Mouse (Mus musculus) c-Kit-positive CD71-positive TER-119-negative erythroid progenitor cells, embryonic 14.5 days (primary cell): ENCODE measurements around the gene Arhgef2.

Source experiments
- DNase-seq: peaks from one replicate; pipeline ENCODE4 v3.0.0-alpha.2; 2013; ENCODE audit warnings: low read depth

The Arhgef2 gene

DNA sequence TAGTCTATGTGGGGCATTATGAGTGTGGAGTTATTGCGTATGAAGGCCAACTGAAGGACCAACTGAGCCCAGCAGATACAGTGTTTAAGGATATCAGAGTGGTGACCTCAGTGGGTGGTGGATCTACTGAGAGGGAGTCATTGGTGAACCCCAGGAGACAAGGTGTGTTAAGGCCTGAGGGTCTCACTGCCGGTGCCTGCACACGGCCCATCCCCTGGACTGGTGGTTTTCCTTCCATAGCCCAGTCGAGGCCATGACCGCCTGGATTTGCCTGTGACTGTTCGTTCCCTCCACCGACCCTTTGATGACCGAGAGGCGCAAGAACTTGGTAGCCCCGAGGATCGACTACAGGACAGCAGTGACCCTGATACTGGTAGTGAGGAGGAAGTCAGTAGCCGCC is 40.2 kb downstream of the Arhgef2 start:
- no peak for DNase-seq

DNA sequence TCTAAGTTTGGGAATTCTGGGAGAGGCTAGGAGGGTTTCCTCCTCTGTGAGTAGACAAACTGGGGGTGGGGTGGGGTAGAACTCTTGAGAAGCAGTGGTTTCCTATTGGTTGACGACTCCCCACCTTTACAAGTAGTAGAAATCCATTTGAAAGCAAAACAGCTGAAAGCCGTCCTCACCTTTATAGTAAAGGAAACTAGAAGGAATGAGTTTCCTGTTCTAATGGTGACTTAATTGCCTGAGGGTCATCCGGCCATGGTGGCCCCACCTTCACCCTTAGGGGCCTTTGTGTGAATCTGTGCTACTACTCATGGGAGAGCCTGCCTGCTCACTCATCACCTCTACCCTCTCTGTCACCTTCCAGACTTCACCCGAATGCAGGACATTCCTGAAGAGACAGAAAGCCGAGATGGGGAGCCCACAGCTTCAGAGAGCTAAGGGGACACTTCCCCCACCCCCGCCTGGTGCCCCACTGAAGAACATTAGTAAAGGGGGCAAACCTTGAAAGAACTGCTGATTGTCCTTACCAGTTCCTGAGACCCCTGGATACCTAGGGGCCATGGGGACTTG is 40.7 kb downstream of the Arhgef2 start:
- no peak for DNase-seq

DNA sequence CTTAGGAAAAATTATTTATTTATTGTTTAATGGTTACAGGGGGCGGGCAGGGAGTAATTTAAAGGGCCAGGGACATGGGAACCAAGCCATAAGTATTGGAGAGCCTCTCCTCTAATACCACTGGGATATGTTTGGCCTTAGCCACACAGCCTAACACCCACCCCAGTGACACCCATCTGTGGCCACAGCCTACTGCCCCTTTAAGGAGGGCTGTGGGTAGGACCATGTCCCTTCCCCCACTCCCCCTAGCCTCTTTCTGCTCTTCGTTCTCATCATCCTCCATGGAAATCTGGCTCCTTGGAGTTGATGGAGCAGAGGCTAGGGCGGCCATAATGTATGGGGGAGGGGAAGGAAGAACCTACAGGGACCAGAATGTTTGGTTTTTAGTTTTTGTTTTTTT is 41.3 kb downstream of the Arhgef2 start:
- no peak for DNase-seq

DNA sequence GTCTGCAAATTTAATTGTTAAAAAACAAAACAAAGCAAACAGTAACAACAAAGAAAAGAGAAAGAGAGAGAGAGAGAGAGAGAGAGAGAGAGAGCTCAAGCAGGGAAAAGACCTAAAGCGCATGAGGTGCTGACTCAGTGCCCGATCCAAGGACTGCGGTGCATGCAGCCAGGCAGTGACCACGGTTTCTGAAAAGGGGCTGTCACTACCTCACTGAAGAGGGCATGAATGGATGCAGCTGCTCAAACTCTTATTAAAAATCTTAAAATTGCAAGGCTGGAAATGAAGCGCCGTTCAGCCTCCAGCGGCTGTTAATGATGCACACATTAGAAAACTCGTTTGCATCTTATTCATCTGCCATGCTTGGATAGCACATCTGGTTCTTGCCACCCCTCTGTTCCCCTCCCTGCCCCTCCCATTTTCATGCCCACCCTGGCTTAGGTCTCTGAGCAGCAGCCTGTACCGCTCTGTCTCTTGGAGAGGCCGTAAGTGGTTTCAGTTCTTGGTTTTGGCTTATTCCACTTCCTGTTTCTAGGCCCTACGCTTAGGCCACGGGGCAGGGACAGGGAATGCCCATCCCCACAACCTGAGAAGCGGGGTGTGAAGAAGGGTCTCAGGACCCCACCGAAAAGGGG is 42.1 kb downstream of the Arhgef2 start:
- no peak for DNase-seq

DNA sequence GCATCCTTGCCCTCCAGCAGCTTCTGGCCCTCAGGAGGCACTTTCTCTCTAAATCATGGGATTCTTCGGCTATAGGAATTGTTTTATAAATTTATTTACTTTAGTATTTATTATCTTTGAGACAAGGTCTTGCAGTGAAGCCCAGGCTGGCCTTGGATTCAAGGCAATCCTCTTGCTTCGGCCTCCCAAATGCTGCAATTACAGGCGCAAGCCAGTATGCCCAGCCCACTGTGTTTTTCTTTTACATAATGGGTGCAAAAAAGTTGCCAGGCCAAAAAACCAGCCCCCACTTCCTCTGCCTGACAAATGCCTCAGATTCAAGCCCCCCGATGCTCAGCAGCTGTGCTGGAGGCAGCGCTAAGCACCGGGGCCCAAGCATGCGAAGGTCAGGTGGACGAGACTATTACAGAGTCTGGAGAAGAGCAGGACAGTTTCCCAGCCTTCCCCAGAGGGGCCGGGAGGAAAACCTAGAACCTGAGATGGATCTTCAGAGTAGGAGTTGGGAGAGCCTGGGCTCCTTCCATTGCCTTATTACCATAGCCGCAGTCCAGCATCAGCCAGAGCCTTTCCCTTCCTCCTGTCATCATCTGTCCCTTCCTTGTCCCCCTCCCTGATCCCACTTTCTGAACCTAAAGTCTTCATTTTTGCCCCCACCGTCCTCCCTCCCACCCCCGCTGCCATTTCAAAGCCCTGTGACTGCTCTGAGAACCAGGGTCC is 42.8 kb downstream of the Arhgef2 start:
- no peak for DNase-seq

DNA sequence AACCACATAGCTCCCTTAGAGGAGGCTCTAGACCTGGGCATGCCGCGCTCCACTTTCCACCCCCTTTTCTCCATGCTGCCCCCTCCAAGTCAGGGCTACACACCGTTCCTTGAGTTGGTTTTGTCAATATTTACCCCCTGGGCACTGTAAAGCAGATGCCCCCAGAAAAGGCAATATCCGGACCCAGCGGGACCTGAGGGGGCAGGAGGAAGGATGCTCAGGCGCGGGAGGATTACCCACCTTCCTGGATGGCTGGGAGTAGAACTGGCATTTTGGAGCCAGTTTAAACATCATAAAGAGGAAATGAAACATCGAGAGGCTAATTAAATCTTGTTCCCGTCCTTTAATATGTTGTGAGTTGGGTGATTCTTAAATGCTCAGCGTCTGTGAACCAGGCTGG is 43.4 kb downstream of the Arhgef2 start:
- no peak for DNase-seq

DNA sequence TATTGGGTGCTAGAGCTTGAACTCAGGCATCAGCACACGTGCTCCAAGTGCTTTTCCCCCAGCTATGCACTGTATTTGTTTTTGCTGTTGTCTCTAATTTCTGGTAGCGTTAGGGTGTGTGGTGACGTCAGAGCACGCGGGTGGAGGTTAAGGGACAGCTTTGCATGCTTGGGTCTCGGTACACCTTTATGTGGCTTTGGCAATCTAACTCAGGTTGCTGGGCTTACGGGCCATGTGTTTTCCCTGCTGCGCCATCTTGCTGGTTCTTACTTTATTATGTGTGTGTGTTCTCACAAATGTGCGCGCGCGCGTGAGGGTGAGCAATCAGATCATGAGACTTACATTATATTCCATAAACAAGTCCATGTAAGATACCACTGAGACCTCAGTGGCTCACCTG is 44.2 kb downstream of the Arhgef2 start:
- no peak for DNase-seq

DNA sequence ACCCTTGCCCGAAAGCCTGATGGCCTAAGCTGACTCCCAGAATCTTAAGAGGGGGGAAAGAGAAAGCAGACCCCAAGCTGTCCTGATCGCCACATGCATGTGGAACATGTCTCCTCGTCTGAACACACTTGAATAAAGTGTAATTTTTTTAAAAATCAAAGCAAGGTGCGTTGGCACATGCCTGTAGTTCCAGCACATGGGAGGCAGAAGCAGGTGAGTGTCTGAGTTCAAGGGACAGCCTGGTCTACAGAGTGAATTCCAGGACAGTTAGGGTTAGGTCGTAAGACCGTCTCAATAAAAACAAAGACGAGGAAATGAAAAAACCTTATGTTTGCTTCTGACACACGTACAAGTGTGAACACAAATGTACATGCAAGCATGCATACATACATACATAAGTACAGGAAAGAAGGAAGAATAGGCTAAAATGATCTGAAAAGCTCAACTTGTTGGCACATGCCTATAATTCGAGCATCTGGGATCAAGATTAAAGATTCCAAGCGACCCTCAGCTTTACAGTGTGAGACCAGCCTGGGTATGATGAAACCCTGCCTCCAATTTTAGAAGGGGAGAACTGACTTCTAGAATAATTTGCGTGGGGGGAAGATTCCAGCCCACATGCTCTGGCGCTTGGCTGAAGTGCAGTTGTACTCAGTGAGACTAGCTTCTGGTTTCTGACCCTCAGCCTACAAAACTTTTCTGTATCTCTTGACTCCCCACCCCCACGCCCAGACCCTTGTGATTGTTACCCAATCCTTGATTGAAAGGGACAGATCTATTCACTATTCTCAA is 45.1 kb downstream of the Arhgef2 start:
- no peak for DNase-seq

DNA sequence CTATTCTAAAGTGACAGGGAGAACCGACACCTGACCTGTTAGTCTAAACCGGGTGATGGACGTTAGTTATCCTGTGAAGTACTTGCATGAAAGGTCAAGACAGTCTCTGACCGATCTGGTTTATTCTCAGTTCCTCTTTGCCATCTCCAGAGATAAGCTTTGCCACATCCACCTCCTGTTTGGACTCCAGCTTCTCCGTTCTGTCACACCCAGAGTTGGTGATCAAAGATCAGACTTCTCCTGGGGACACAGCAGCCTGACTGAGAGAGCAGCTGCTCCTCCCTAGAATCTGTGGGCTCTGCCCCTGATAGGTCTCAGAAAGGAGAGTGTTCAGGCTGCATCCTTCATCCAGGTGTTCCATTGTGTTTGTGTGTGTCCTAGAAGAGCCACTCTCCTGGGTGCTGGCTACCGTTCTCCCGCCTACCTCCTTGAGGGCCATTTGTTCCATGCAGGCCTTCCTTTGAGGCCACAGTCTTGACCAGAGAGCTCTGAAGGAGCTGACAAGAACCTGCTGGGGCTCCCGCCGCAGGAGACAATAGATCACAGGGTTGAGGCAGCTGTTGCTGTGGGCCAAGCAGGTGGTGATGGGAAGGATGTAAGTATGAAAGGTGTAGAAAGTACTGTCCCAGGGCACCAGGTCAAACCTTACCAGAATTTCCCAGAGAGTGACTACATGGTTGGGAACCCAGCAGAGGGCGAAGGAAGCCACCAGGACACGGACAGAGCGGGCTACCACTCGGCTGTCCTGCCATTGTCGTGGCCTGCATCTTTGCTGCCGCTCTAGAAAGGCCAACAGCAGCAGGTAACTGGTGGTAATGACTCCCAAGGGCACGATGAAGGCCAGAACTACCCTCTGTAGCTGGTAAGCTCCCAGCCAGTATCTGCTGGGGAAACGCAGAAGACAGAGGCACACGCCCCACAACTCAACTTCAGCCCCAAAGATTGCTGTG is 46.2 kb downstream of the Arhgef2 start:
- DNase-seq = no peak

DNA sequence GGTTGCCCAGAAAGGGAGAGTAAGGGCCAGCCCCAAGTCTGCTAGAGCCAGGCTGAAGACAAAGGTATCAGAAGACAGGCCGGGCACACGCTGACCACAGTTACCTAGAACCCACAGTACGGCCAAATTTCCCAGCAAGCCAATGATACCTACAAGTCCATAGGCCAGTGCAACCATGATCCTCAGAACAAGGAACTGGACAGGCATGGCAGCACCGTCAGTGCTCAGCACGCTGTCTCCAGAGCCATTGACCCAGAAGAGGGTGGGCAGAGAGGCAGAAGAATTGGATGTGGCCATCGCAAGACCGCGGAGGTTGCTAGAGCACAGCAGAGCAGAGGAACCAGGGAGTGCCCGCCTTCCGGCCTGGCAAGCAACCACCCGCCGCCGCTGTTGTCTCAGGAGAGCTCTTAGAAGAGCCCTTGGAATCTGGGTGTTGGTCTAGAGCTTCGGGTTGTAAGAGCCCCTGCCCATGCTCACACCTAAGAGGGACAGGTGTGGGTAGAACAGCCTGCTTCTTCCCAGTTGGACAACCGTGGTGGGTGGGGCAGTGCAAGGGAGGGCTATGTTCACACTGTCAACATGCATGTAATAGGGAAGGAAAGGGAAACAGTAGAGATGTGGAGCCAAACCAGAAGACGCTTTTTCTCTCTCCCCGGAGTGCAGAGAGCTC is 47.2 kb downstream of the Arhgef2 start, which contains the start of gene Rxfp4:
Gene Rxfp4 (minus strand): TSS at position 297 of the 670 bp plus-strand sequence.
- no peak for DNase-seq

DNA sequence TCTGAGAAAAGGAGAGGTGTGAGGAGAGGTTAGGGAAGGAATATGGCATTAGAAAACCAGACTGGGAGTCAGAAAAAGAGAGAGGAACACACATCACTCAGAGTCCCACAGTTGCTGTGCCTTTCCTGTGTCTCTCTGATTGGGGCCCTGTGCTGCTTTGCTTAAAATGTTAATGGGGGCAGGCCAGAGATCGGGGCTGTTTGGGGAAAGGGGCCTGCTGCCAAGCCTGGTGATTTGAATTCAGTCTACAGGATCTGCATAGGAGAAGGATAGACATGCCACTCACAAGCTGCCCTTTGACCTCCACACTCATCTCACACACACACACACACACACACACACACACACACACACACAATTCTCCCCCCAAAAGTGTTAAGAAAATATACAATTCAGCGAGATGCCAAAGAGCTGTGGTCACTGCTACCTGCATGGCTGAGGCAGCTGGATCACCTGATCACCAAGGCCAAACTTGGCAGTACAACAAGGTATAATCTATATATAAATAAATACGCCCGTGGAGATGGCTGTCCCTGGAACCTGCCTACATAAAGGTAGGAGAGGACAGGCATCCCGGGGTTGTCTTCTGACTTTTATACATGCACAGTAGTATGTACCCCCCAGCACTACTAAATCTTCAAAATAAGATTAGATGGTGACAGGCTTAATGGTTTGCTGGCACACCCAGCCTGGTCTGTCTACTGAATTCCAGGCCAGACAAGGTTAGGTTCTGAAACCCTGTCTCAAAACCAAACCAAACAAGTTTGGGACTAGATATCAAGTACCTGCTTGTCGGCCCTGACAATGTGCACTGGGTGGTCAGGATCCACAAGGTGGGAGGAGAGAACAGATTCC is 48.0 kb downstream of the Arhgef2 start:
- DNase-seq = no peak

DNA sequence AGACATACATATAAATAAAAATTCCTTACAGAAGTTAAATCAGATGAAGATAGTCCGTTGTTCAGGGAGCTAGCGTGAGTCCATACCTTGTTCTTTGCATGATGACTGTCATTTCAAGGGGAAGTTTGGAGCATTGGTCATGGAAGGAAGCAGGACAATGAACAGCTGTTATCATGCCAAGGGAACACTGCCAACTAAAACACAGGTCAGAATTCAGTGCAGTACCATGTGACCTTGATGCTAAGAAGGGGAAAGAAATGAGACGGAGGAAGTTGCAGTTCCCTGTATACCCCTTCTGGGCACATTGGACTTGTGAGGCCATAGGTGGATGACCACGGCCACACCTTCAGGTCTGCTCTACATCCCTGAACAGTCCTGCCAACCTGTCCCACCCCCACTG is 48.9 kb downstream of the Arhgef2 start:
- DNase-seq = no peak

DNA sequence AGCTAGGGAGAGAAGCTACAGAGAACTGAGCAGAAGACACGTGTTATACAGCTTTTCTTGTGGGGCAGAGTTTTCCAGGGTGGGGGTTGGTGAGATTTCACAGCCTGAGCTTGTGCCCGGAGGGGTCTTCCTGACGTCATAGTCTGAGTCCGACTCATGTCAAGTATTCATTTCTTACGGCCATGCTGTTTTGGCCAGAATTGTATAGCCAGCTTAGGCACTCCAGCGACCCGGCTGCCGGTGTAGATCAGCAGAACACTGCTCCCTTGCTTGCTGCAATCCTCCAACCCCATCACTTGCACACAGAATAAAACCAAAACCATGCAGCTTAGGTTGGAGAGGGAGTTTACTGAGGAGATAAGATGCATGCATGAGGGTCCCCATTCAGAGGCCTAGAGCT is 49.9 kb downstream of the Arhgef2 start:
- no peak for DNase-seq

DNA sequence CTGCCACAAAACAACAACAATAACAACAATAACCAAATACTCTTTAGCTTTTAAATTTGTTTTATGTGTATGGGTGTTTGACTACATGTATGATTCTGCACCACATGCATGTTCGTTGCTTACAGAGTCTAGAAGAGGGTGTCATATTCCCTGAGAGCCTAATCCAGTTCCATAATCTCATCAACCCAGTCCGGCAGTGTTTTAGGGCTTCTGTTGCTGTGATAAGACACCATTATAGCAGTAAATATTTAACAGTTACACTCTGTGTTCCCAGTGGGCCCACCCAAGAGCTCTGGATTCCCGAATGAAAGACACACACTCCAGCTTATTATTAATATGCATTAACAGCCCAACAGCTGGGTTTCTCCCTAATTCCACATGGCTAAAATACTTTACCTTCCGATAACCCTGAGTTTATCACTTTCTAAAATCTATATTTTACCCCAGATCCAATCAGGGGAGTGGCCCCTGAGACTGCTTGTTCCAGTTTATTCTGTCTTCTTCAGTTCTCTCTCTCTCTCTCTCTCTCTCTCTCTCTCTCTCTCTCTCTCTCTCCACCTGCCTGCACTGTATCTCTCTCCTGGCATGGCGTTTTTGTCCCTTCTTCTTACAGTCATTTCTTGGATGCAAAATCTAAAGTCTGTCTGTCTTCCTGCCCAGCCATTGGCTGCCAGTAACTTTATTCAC is 52.8 kb downstream of the Arhgef2 start:
- DNase-seq = no peak

DNA sequence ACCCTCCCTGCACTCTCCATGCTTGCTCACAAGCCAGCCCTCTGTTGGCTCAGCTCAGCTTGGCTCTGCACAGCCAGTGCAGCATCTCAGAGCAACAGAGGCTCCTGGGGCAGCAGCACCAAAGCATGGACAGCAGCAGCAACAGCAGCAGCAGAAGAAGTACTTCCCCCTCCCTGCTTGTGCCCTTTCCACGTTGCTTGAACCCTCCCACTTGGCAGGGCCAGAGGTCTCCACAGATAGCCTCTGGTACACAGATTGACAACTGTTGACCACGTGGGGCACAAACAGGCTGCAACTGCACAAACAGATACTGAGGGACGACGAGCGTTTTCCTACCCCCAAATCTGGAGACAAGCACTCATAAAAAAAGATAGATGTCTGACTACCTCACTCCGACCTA is 54.0 kb downstream of the Arhgef2 start:
- DNase-seq = peak; percentile 19

DNA sequence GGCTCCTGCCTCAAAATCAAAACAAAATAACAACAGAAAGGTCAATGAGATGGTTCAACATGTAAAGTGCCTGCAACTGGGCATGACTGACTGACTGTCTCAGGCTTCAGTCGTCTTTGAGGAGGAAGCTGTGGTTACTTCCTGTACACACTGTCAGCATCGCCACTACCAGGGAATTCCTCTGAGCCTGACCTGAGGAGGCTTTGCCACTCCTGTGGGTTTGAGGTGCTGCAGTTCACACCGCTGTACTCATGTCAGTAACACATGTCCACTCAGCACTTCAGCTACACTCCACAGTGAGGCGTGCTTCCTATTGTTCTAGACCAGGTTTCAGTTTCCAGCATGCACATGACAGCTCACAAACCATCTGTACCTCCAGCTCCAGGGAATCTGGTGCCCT is 58.3 kb downstream of the Arhgef2 start:
- DNase-seq = no peak

DNA sequence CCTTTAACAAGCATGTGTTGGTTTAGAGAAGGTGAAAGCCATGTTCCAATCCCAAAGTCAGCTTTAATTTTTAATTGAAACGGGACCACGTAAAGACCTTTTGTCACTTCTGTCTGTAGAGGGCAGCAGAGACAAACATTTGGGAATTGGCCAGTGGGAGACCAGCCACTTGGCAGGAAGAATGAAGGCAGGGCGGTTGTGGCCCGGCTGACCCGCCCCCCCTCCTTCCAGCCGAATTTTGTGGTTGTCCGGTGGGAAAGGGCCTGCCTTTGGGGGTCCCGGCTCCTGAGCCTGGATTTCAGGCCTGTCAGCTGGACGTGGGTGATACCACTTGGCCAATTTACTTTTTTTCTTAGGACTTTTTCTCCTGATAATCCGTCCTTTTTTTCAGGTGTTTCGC is 71.6 kb downstream of the Arhgef2 start:
- DNase-seq = peak; percentile 88

DNA sequence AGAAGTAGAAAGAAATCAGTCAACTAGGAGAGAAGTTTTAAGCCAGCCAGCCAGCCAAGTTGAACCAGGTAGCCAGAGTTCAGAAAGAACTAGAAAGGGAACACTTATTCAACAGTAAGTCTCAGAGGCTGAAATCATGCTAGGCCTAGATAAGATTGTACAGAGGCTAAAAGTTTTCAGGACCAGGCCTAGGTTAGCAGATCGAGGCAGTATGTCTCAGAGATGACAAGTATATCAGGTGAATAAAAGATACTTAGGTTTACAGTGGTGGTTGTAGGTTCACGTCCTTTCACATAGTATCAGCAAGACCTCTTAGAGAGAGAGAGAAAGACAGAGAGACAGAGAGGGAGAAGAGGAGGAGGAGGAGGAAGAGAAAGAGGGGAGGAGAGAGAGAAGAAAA is 78.0 kb downstream of the Arhgef2 start:
- no peak for DNase-seq

DNA sequence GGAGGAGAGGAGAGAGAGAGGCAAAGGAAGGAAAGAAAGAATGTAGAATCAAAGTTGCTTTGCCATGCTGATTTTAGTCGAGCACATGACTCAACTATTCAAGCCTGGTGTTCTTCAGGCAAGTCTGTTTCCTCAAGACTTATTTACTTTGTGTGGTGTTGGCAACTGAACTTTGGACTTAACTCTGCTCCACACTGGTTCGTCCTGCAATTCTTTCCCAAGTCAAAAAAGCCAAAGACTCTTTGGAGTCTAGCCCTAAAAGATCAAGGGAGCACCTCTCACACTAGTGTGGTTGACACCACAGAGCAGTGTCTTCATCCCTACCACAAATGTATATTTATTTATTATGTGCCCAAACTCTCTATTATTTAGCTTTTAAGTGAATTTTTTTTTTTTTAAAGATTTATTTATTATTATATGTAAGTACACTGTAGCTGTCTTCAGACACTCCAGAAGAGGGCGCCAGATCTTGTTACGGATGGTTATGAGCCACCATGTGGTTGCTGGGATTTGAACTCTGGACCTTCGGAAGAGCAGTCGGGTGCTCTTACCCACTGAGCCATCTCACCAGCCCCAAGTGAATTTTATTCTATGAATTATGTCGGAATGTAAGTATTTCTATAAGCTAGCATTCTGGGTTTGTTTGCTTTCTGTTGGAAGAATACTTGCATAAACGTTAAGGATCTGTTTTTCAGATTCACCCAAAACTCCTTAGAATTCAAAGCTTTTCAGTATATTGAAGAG is 78.6 kb downstream of the Arhgef2 start:
- DNase-seq = no peak
